Mouse (Mus musculus) lung, postnatal 0 days (tissue): Measurements from ENCODE around the gene Ces3b. TPM values are rescaled to one million over a fixed set of nuclear protein-coding genes. Genes with fewer than 3 reads are reported as not detected.
"Not testable (repeated sequence)": the region's sequence is repeated elsewhere in the genome, so short reads cannot be mapped to it uniquely, and the experiment has no call there.

Source experiments
- ATAC-seq: fragments of 200-750 bp; cut with Nextera tagmentation; 2 replicates; pipeline ENCODE4 v1.8.0; 2017; ENCODE audit warnings: moderate library complexity
- DNase-seq: peaks from one replicate; pipeline ENCODE4 v3.0.0-alpha.2; 2016; ENCODE audit warnings: low spot score
- H3K27ac ChIP-seq: fragments of 300-500 bp; sonication (generic); 2 replicates; pipeline ENCODE4 v1.5.1; 2014; ENCODE audit warnings: antibody characterized with exemption, mild to moderate bottlenecking, low read length, mixed read lengths
- H3K27me3 ChIP-seq: fragments of 300-500 bp; sonication (generic); replicated peaks from 2 replicates; pipeline ENCODE4 v1.6.1; 2014; ENCODE audit warnings: low read length, mixed read lengths; ENCODE audit not compliant: insufficient read depth
- H3K36me3 ChIP-seq: fragments of 300-500 bp; sonication (generic); 2 replicates; pipeline ENCODE4 v1.6.1; 2014; ENCODE audit warnings: low read length, mixed read lengths; ENCODE audit not compliant: insufficient read depth
- H3K4me1 ChIP-seq: fragments of 300-500 bp; sonication (generic); 2 replicates; pipeline ENCODE4 v1.6.1; 2014; ENCODE audit warnings: antibody characterized with exemption, low read depth, low read length, mixed read lengths; ENCODE audit not compliant: insufficient read depth
- H3K4me2 ChIP-seq: fragments of 300-500 bp; sonication (generic); replicated peaks from 2 replicates; pipeline ENCODE4 v1.6.1; 2014; ENCODE audit warnings: low read depth, mild to moderate bottlenecking, low read length, moderate library complexity, mixed read lengths
- H3K4me3 ChIP-seq: fragments of 300-500 bp; sonication (generic); 2 replicates; pipeline ENCODE4 v1.5.1; 2014; ENCODE audit warnings: low read depth, low read length
- H3K9ac ChIP-seq: fragments of 300-500 bp; sonication (generic); replicated peaks from 2 replicates; pipeline ENCODE4 v1.6.1; 2014; ENCODE audit warnings: low read depth, mild to moderate bottlenecking
- H3K9me3 ChIP-seq: fragments of 300-500 bp; sonication (generic); 2 replicates; pipeline ENCODE4 v1.6.1; 2016; ENCODE audit warnings: low read length, mixed read lengths
- CTCF ChIP-seq: IDR thresholded peaks from 2 replicates; pipeline ENCODE4 v1.5.1; 2016; ENCODE audit warnings: antibody characterized with exemption, mild to moderate bottlenecking
- EP300 ChIP-seq: IDR thresholded peaks from 2 replicates; pipeline ENCODE4 v1.6.1; 2016; ENCODE audit warnings: antibody characterized with exemption, mild to moderate bottlenecking, control low read depth
- WGBS: fragments of 180-500 bp; shearing (Covaris S2); extraction: QIAGEN DNeasy Blood & Tissue Kit; methylation state at CpG from one replicate; pipeline ENCODE4 v1.1.7; 2014; 5-methylcytosine and 5-hydroxymethylcytosine counted together
- polyA plus RNA-seq: library from polyadenylated mRNA; unstranded; fragments of >200 nt; fragmentation: Nextera tagmentation; extraction: Ambion mirVana; gene quantifications from 2 replicates; pipeline ENCODE4 v1.2.1, GENCODE M21; 2015

Ces3b gene
- polyA plus RNA-seq, 1 experiment from 2014 or later: not detected

GRCm38 (mm10) chr8:105066761-105067160 is 16.8 kb upstream of the Ces3b start:
- ATAC-seq (no peak), DNase-seq (peak; percentile 36)
- TF ChIP-seq EP300 (no peak), CTCF (peak; percentile 60)
- no peak overlapping the region for H3K27ac ChIP-seq
- H3K4me3 ChIP-seq: no peak overlapping the region
- 0% methylated on average over 1 of the region's 1 CpGs for WGBS
- no peaks in the 10 kb centered on the region for H3K4me1 ChIP-seq
- no peaks in the 10 kb centered on the region for H3K36me3 ChIP-seq
- no peak overlapping the region for H3K4me2 ChIP-seq
- no peak overlapping the region for H3K9ac ChIP-seq
- no peaks in the 10 kb centered on the region for H3K9me3 ChIP-seq
- H3K27me3 ChIP-seq: no peaks in the 10 kb centered on the region

DNA sequence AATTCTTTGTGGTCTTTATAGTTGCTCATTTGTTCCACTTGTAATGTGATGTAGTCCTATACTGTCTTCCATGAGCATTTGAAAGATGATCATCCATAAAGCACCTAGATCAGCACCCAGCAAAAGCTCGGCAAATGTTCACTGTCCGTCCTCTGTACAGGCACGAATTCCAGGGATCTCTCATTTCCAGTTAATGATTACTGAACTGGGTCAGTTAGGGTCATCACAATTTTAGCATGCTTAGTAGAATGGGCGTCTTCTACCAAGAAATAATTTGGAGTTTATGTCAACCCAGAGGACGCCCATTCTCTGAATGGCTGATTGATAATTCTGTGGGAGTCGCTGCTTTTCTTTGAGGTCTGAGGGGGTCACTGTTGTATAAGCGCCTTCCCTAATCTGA is 15.6 kb upstream of the Ces3b start:
- not testable (repeated sequence) for H3K9me3 ChIP-seq, H3K27ac ChIP-seq, H3K4me1 ChIP-seq, H3K36me3 ChIP-seq, H3K9ac ChIP-seq, H3K4me3 ChIP-seq, ATAC-seq, DNase-seq, H3K27me3 ChIP-seq, H3K4me2 ChIP-seq
- 58% methylated on average over 7 of the region's 7 CpGs for WGBS

DNA sequence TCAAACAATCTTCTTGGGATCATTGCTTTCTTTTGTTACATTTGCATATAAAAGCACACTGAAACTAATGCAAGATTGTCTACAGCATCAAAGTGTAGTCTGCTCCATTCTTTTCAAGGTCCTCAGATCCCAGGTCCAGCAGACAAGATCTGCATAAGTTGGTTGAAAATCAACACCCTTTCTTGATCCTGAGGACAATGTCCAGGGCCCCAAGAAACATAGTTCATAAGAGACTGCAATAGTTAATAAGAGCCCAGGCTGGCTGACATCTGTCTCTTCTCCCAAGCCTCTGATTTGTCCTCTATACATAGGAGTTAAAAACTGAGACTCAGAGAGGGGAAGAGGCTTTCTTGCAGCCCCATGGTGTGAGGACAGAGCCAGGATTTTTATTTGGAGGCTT is 14.6 kb upstream of the Ces3b start:
- no peak overlapping the region for H3K9ac ChIP-seq
- H3K27ac ChIP-seq: no peak overlapping the region
- no peaks in the 10 kb centered on the region for H3K9me3 ChIP-seq
- H3K36me3 ChIP-seq: no peaks in the 10 kb centered on the region
- DNase-seq (no peak), ATAC-seq (no peak)
- no peak for TF ChIP-seq CTCF
- TF ChIP-seq EP300: no peak
- no peak overlapping the region for H3K4me2 ChIP-seq
- H3K4me1 ChIP-seq: no peaks in the 10 kb centered on the region
- H3K27me3 ChIP-seq: no peaks in the 10 kb centered on the region
- H3K4me3 ChIP-seq: no peak overlapping the region

- H3K4me2 ChIP-seq: no peak overlapping the region
- ATAC-seq: no peak
- H3K9ac ChIP-seq: no peak overlapping the region
- TF ChIP-seq EP300 (no peak), CTCF (no peak)
- H3K4me3 ChIP-seq: no peak overlapping the region
- no peaks in the 10 kb centered on the region for H3K27me3 ChIP-seq
- DNase-seq: no peak
- no peaks in the 10 kb centered on the region for H3K4me1 ChIP-seq
- no peak overlapping the region for H3K27ac ChIP-seq
- 89% methylated on average over 4 of the region's 4 CpGs for WGBS
- H3K9me3 ChIP-seq: peaks cover 5% of the 10 kb centered on the region; the same call in 1 of the 2 replicates
- no peaks in the 10 kb centered on the region for H3K36me3 ChIP-seq
Observed at GRCm38 (mm10) chr8:105076601-105077000, 7.0 kb upstream of the Ces3b start.

DNA sequence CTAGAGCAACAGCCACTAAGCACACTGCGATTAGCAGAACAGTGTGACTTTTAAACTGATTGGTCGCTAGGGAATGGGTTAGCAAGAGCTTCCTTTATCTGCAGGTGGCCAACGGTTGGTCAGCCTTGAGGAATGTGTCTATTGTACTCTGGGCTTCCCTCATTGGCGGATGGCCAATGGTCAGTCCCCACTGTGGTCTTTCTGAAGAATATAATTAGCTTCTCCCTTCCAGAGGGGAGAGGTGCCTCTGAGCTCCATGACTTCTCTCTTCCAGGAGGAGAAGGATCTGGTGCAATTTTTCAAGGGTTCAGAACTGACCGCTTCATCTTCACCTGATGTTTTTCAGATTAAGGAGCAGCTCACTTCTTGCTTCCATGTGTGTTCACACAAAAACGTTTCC is 6.5 kb upstream of the Ces3b start:
- WGBS: 57% methylated on average over 6 of the region's 6 CpGs
- ATAC-seq: no peak

GRCm38 (mm10) chr8:105078591-105078990 is 5.0 kb upstream of the Ces3b start:
- Histone ChIP-seq H3K36me3 (no peaks in the 10 kb centered on the region), H3K9me3 (peaks cover 5% of the 10 kb centered on the region; the same call in 1 of the 2 replicates), H3K4me2 (no peak overlapping the region), H3K27ac (no peak overlapping the region), H3K4me1 (no peaks in the 10 kb centered on the region), H3K27me3 (no peaks in the 10 kb centered on the region), H3K9ac (no peak overlapping the region), H3K4me3 (no peak overlapping the region)
- no peak for ATAC-seq
- DNase-seq: no peak
- TF ChIP-seq CTCF (no peak), EP300 (no peak)
- WGBS: 73% methylated on average over 5 of the region's 5 CpGs

More for the DNA sequence above, 6.5 kb upstream of the Ces3b start:
- no peaks in the 10 kb centered on the region for H3K4me1 ChIP-seq
- no peaks in the 10 kb centered on the region for H3K36me3 ChIP-seq
- no peak overlapping the region for H3K9ac ChIP-seq
- H3K9me3 ChIP-seq: peaks cover 5% of the 10 kb centered on the region; the same call in 1 of the 2 replicates
- no peak overlapping the region for H3K27ac ChIP-seq
- no peaks in the 10 kb centered on the region for H3K27me3 ChIP-seq
- H3K4me2 ChIP-seq: no peak overlapping the region
- no peak overlapping the region for H3K4me3 ChIP-seq
- DNase-seq: no peak
- TF ChIP-seq CTCF (no peak), EP300 (no peak)

DNA sequence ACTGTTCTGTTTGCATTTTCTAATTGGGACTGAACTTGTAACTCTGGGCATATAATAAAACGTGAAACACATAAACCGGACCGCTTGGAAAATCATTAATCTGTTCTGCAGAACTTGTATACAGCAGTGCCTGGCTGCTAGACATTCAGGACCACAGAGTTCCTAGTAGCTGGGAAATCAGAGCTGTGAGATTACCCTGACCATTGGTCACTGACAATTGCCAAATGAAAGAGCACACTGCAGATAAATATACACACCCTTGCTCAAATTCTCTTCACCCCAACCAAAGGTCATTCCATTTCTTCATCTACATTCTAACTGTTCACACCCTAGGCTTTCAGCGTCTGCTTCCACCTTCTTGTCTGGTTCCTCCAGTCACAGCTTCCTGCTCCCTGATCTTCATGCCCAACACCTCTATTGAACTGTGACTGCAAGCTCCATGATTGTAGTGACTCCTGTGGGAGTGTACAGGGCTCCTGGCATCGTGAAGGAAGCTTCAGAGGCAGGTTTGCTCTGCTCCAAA is 2.7 kb upstream of the Ces3b start:
- no peak for DNase-seq
- Histone ChIP-seq H3K4me2 (no peak overlapping the region), H3K9ac (no peak overlapping the region), H3K9me3 (peaks cover 5% of the 10 kb centered on the region; the same call in 1 of the 2 replicates), H3K36me3 (no peaks in the 10 kb centered on the region), H3K4me3 (no peak overlapping the region), H3K27ac (no peak overlapping the region), H3K4me1 (no peaks in the 10 kb centered on the region), H3K27me3 (no peaks in the 10 kb centered on the region)
- no peak for ATAC-seq
- no peak for TF ChIP-seq EP300
- TF ChIP-seq CTCF: no peak
- 64% methylated on average over 5 of the region's 5 CpGs for WGBS

DNA sequence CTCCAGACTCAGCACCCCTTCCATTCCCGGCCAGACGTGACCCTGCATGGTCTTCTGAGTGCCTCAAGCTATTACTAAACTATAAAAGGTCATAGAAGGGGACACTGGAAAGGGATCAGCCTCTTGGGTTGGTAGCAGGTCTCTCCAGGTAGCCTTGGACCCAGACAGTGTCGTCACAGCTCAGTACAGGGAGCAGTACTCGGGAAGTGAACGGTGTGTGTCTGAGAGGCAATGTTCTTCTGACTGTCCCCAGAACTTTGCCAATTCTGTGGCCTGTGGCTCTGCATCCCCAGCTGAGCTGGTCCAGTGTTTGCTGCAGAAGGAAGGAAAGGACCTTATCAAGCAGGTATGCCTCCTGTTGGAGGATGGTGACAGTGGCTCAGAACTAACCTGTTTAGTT is 4.6 kb downstream of the Ces3b start:
- 70% methylated on average over 5 of the region's 5 CpGs for WGBS
- not testable (repeated sequence) for H3K27ac ChIP-seq

More for the DNA sequence above, 4.6 kb downstream of the Ces3b start:
- H3K4me2 ChIP-seq, H3K4me1 ChIP-seq, H3K9me3 ChIP-seq, H3K27me3 ChIP-seq, DNase-seq, ATAC-seq, H3K4me3 ChIP-seq, H3K36me3 ChIP-seq, H3K9ac ChIP-seq: not testable (repeated sequence)
